Mouse (Mus musculus) midbrain, postnatal 0 days (tissue): Measurements from ENCODE around the gene Cenpa. TPM values are rescaled to one million over a fixed set of nuclear protein-coding genes. Genes with fewer than 3 reads are reported as not detected.

Experiments used
- ATAC-seq: fragments of 200-750 bp; cut with Nextera tagmentation; 2 replicates; pipeline ENCODE4 v1.8.0; 2017; ENCODE audit warnings: moderate number of reproducible peaks, mild to moderate bottlenecking, moderate TSS enrichment, moderate library complexity; ENCODE audit not compliant: low FRiP score
- DNase-seq: peaks from one replicate; pipeline ENCODE4 v3.0.0-alpha.2; 2015; ENCODE audit warnings: low spot score
- H3K27ac ChIP-seq: fragments of 300-500 bp; sonication (generic); 2 replicates; pipeline ENCODE4 v1.5.1; 2014; ENCODE audit warnings: low read depth, mild to moderate bottlenecking, low read length, mixed read lengths
- H3K27me3 ChIP-seq: fragments of 300-500 bp; sonication (generic); 2 replicates; pipeline ENCODE4 v1.6.1; 2014; ENCODE audit warnings: low read length, control low read depth, mixed read lengths; ENCODE audit not compliant: insufficient read depth
- H3K36me3 ChIP-seq: fragments of 300-500 bp; sonication (generic); 2 replicates; pipeline ENCODE4 v1.6.1; 2014; ENCODE audit warnings: low read length, control low read depth, mixed read lengths; ENCODE audit not compliant: insufficient read depth
- H3K4me1 ChIP-seq: fragments of 300-500 bp; sonication (generic); 2 replicates; pipeline ENCODE4 v1.6.1; 2014; ENCODE audit warnings: mild to moderate bottlenecking, control low read depth, antibody characterized with exemption, low read length, mixed read lengths; ENCODE audit not compliant: insufficient read depth
- H3K4me2 ChIP-seq: fragments of 300-500 bp; sonication (generic); 2 replicates; pipeline ENCODE4 v1.6.1; 2014; ENCODE audit warnings: low read depth, mild to moderate bottlenecking, low read length, mixed read lengths; ENCODE audit not compliant: poor library complexity, severe bottlenecking
- H3K4me3 ChIP-seq: fragments of 300-500 bp; sonication (generic); 2 replicates; pipeline ENCODE4 v1.5.1; 2014; ENCODE audit warnings: low read depth, mild to moderate bottlenecking, low read length, moderate library complexity
- H3K9ac ChIP-seq: fragments of 300-500 bp; sonication (generic); replicated peaks from 2 replicates; pipeline ENCODE4 v1.6.1; 2014; ENCODE audit warnings: mild to moderate bottlenecking, low read length, moderate library complexity, mixed read lengths; ENCODE audit not compliant: poor library complexity, severe bottlenecking
- H3K9me3 ChIP-seq: fragments of 300-500 bp; sonication (generic); 2 replicates; pipeline ENCODE4 v1.6.1; 2016; ENCODE audit warnings: low read length, control low read depth
- CTCF ChIP-seq: IDR thresholded peaks from 2 replicates; pipeline ENCODE4 v1.5.1; 2016; ENCODE audit warnings: antibody characterized with exemption, mild to moderate bottlenecking
- WGBS: fragments of 180-500 bp; shearing (Covaris S2); extraction: QIAGEN DNeasy Blood & Tissue Kit; methylation state at CpG from one replicate; pipeline ENCODE4 v1.1.7; 2014; 5-methylcytosine and 5-hydroxymethylcytosine counted together
- polyA plus RNA-seq: library from polyadenylated mRNA; unstranded; fragments of >200 nt; fragmentation: Nextera tagmentation; extraction: Ambion mirVana; gene quantifications from 2 replicates; pipeline ENCODE4 v1.2.1, GENCODE M21; 2015
- total RNA-seq: library from RNA; depleted of rRNA; stranded (reverse); fragments of >200 nt; gene quantifications from 2 replicates; pipeline ENCODE4 v1.2.3, GENCODE M21; 2014

The Cenpa gene
- total and polyA plus RNA-seq, 2 experiments from 2014 or later = 9.4 to 19.6 TPM

GRCm38 (mm10) chr5:30649558-30649957, 17.0 kb upstream of the Cenpa start:
- DNase-seq (no peak), ATAC-seq (no peak)
- WGBS = 84% methylated on average over 4 of the region's 4 CpGs
- Histone ChIP-seq H3K4me2 (no peak overlapping the region), H3K4me1 (peaks cover 4% of the 10 kb centered on the region; the same call in 1 of the 2 replicates), H3K4me3 (no peak overlapping the region), H3K27ac (no peak overlapping the region), H3K9me3 (no peaks in the 10 kb centered on the region), H3K36me3 (peaks cover 7% of the 10 kb centered on the region; the same call in 1 of the 2 replicates), H3K27me3 (no peaks in the 10 kb centered on the region), H3K9ac (no peak overlapping the region)
- TF ChIP-seq CTCF = no peak

- Histone ChIP-seq H3K4me3 (no peak overlapping the region), H3K4me2 (no peak overlapping the region), H3K4me1 (peaks cover 4% of the 10 kb centered on the region; the same call in 1 of the 2 replicates), H3K27ac (no peak overlapping the region), H3K36me3 (peaks cover 7% of the 10 kb centered on the region; the same call in 1 of the 2 replicates), H3K9me3 (no peaks in the 10 kb centered on the region), H3K9ac (no peak overlapping the region), H3K27me3 (no peaks in the 10 kb centered on the region)
- 86% methylated on average over 3 of the region's 3 CpGs for WGBS
- ATAC-seq = no peak
- DNase-seq = no peak
- TF ChIP-seq CTCF = no peak
Measured at GRCm38 (mm10) chr5:30650756-30651155, 15.8 kb upstream of the Cenpa start.

GRCm38 (mm10) chr5:30651554-30651953, 15.0 kb upstream of the Cenpa start:
- WGBS = 94% methylated on average over 3 of the region's 3 CpGs
- H3K9me3 ChIP-seq = no peaks in the 10 kb centered on the region
- no peaks in the 10 kb centered on the region for H3K27me3 ChIP-seq
- ATAC-seq = no peak
- TF ChIP-seq CTCF = no peak
- no peak overlapping the region for H3K27ac ChIP-seq
- H3K4me2 ChIP-seq = no peak overlapping the region
- H3K9ac ChIP-seq = no peak overlapping the region
- H3K4me1 ChIP-seq = peaks cover 4% of the 10 kb centered on the region; the same call in 1 of the 2 replicates
- no peak overlapping the region for H3K4me3 ChIP-seq
- DNase-seq = no peak
- H3K36me3 ChIP-seq = peaks cover 11% of the 10 kb centered on the region

GRCm38 (mm10) chr5:30653246-30653645, 13.3 kb upstream of the Cenpa start:
- H3K9me3 ChIP-seq = no peaks in the 10 kb centered on the region
- H3K27ac ChIP-seq = no peak overlapping the region
- no peak overlapping the region for H3K4me2 ChIP-seq
- peaks cover 4% of the 10 kb centered on the region; the same call in 1 of the 2 replicates for H3K4me1 ChIP-seq
- no peak overlapping the region for H3K4me3 ChIP-seq
- WGBS = 94% methylated on average over 6 of the region's 6 CpGs
- H3K27me3 ChIP-seq = no peaks in the 10 kb centered on the region
- no peak for ATAC-seq
- DNase-seq = no peak
- H3K9ac ChIP-seq = no peak overlapping the region
- H3K36me3 ChIP-seq = peaks cover 26% of the 10 kb centered on the region
- TF ChIP-seq CTCF = no peak

- H3K4me2 ChIP-seq = no peak overlapping the region
- no peaks in the 10 kb centered on the region for H3K27me3 ChIP-seq
- no peak for TF ChIP-seq CTCF
- no peaks in the 10 kb centered on the region for H3K9me3 ChIP-seq
- no peak overlapping the region for H3K4me3 ChIP-seq
- WGBS = 85% methylated on average over 8 of the region's 8 CpGs
- no peaks in the 10 kb centered on the region for H3K4me1 ChIP-seq
- ATAC-seq (no peak), DNase-seq (no peak)
- H3K36me3 ChIP-seq = peaks cover 26% of the 10 kb centered on the region
- no peak overlapping the region for H3K9ac ChIP-seq
- H3K27ac ChIP-seq = no peak overlapping the region
Measured at GRCm38 (mm10) chr5:30655042-30655441, 11.5 kb upstream of the Cenpa start.

- H3K9me3 ChIP-seq = no peaks in the 10 kb centered on the region
- H3K4me1 ChIP-seq = no peaks in the 10 kb centered on the region
- no peak overlapping the region for H3K9ac ChIP-seq
- no peak overlapping the region for H3K4me3 ChIP-seq
- no peak for TF ChIP-seq CTCF
- DNase-seq (no peak), ATAC-seq (no peak)
- no peaks in the 10 kb centered on the region for H3K27me3 ChIP-seq
- peaks cover 26% of the 10 kb centered on the region for H3K36me3 ChIP-seq
- WGBS = 92% methylated on average over 6 of the region's 6 CpGs
- H3K27ac ChIP-seq = no peak overlapping the region
- no peak overlapping the region for H3K4me2 ChIP-seq
Measured at GRCm38 (mm10) chr5:30655526-30656195, 10.9 kb upstream of the Cenpa start.
